Mouse (Mus musculus) E14TG2a.4 (cell line): ENCODE results near the gene Cort.

Experiments
- CTCF ChIP-seq: conservative IDR thresholded peaks from 2 replicates; pipeline ENCODE4 v1.5.1; 2014; ENCODE audit warnings: low read length
- POU5F1 ChIP-seq: IDR thresholded peaks from 2 replicates; pipeline ENCODE4 v1.6.1; 2014; ENCODE audit warnings: low read length, borderline replicate concordance

GRCm38 (mm10) chr4:149163196-149163595 is 36.6 kb upstream of the Cort start:
- TF ChIP-seq CTCF (no peak), POU5F1 (no peak)
